Mouse (Mus musculus) cortical plate, adult 2 months (tissue): ENCODE measurements around the gene Hba-a2.
"Not testable (repeated sequence)": the region's sequence is repeated elsewhere in the genome, so short reads cannot be mapped to it uniquely, and the experiment has no call there.

Experiments used
- CTCF ChIP-seq: fragments of 200-500 bp; IDR thresholded peaks from 2 replicates; pipeline ENCODE4 v1.5.1; 2011; ENCODE audit warnings: mild to moderate bottlenecking, control low read depth, low read length; ENCODE audit not compliant: insufficient read depth; ENCODE audit errors: extremely low read depth
- POLR2A ChIP-seq: fragments of 200-500 bp; IDR thresholded peaks from 2 replicates; pipeline ENCODE4 v1.6.1; 2011; ENCODE audit warnings: mild to moderate bottlenecking, low read length, control low read depth; ENCODE audit not compliant: insufficient read depth; ENCODE audit errors: extremely low read depth

GRCm38 (mm10) chr11:32296203-32296602 lies at the start of gene Hba-a2:
- TF ChIP-seq CTCF, POLR2A: not testable (repeated sequence)
